Mouse (Mus musculus) E14TG2a.4 (cell line): Measurements from ENCODE around the gene Ccdc13.

Source experiments
- H3K27me3 ChIP-seq: 2 replicates; pipeline ENCODE4 v1.6.1; 2014; ENCODE audit warnings: low read length, control low read depth; ENCODE audit not compliant: insufficient read depth
- H3K36me3 ChIP-seq: 2 replicates; pipeline ENCODE4 v1.6.1; 2014; ENCODE audit warnings: low read length, control low read depth; ENCODE audit not compliant: insufficient read depth
- H3K4me1 ChIP-seq: replicated peaks from 2 replicates; pipeline ENCODE4 v1.6.1; 2014; ENCODE audit warnings: low read depth, low read length, control low read depth
- H3K4me3 ChIP-seq: replicated peaks from 2 replicates; pipeline ENCODE4 v1.5.1; 2014; ENCODE audit warnings: mild to moderate bottlenecking, low read length
- H3K9me3 ChIP-seq: 2 replicates; pipeline ENCODE4 v1.6.1; 2014; ENCODE audit warnings: low read length, control low read depth
- CTCF ChIP-seq: conservative IDR thresholded peaks from 2 replicates; pipeline ENCODE4 v1.5.1; 2014; ENCODE audit warnings: low read length
- NANOG ChIP-seq: IDR thresholded peaks from 2 replicates; pipeline ENCODE4 v1.6.1; 2014; ENCODE audit warnings: borderline replicate concordance, low read length, mixed read lengths
- POU5F1 ChIP-seq: IDR thresholded peaks from 2 replicates; pipeline ENCODE4 v1.6.1; 2014; ENCODE audit warnings: low read length, borderline replicate concordance

Ccdc13 gene

GRCm38 (mm10) chr9:121857474-121858152 is 18.4 kb upstream of the Ccdc13 start:
- H3K4me1 ChIP-seq = peaks cover 44% of the 10 kb centered on the region
- TF ChIP-seq NANOG = no peak
- no peak for TF ChIP-seq POU5F1
- no peak for TF ChIP-seq CTCF
- no peaks in the 10 kb centered on the region for H3K27me3 ChIP-seq
- no peaks in the 10 kb centered on the region for H3K9me3 ChIP-seq
- H3K36me3 ChIP-seq = peaks cover 39% of the 10 kb centered on the region
- peak overlapping the region; percentile 93 for H3K4me3 ChIP-seq

- Histone ChIP-seq H3K27me3 (no peaks in the 10 kb centered on the region), H3K4me3 (peak overlapping the region; percentile 93), H3K4me1 (peaks cover 44% of the 10 kb centered on the region), H3K36me3 (peaks cover 47% of the 10 kb centered on the region), H3K9me3 (no peaks in the 10 kb centered on the region)
- TF ChIP-seq NANOG (no peak), POU5F1 (no peak), CTCF (no peak)
Measured at GRCm38 (mm10) chr9:121856649-121857416, 17.6 kb upstream of the Ccdc13 start.

- Histone ChIP-seq H3K4me3 (no peak overlapping the region), H3K4me1 (peaks cover 44% of the 10 kb centered on the region), H3K9me3 (no peaks in the 10 kb centered on the region), H3K27me3 (no peaks in the 10 kb centered on the region), H3K36me3 (peaks cover 66% of the 10 kb centered on the region)
- TF ChIP-seq NANOG (no peak), POU5F1 (no peak), CTCF (no peak)
Measured at GRCm38 (mm10) chr9:121854246-121854645, 15.0 kb upstream of the Ccdc13 start.

GRCm38 (mm10) chr9:121847842-121848241 is 8.6 kb upstream of the Ccdc13 start:
- TF ChIP-seq NANOG = no peak
- peaks cover 21% of the 10 kb centered on the region for H3K4me1 ChIP-seq

GRCm38 (mm10) chr9:121847138-121847537 is 7.9 kb upstream of the Ccdc13 start:
- Histone ChIP-seq H3K27me3 (no peaks in the 10 kb centered on the region), H3K36me3 (peaks cover 65% of the 10 kb centered on the region), H3K4me3 (no peak overlapping the region), H3K9me3 (no peaks in the 10 kb centered on the region), H3K4me1 (peaks cover 21% of the 10 kb centered on the region)
- TF ChIP-seq POU5F1 (no peak), NANOG (no peak), CTCF (no peak)

More at GRCm38 (mm10) chr9:121847842-121848241, 8.6 kb upstream of the Ccdc13 start:
- H3K27me3 ChIP-seq = no peaks in the 10 kb centered on the region
- H3K36me3 ChIP-seq = peaks cover 72% of the 10 kb centered on the region
- no peak overlapping the region for H3K4me3 ChIP-seq
- H3K9me3 ChIP-seq = no peaks in the 10 kb centered on the region

- Histone ChIP-seq H3K4me1 (peaks cover 21% of the 10 kb centered on the region), H3K4me3 (no peak overlapping the region), H3K27me3 (no peaks in the 10 kb centered on the region), H3K36me3 (peaks cover 60% of the 10 kb centered on the region), H3K9me3 (no peaks in the 10 kb centered on the region)
- TF ChIP-seq NANOG (no peak), POU5F1 (no peak), CTCF (peak; percentile 50)
Measured at GRCm38 (mm10) chr9:121846526-121847118, 7.4 kb upstream of the Ccdc13 start.

GRCm38 (mm10) chr9:121842914-121843313 is 3.7 kb upstream of the Ccdc13 start:
- Histone ChIP-seq H3K27me3 (peaks cover 15% of the 10 kb centered on the region), H3K4me1 (peaks cover 36% of the 10 kb centered on the region), H3K4me3 (no peak overlapping the region), H3K36me3 (peaks cover 23% of the 10 kb centered on the region), H3K9me3 (no peaks in the 10 kb centered on the region)
- TF ChIP-seq NANOG (no peak), POU5F1 (no peak), CTCF (peak; percentile 29; the same call in 1 of the 2 replicates)

- Histone ChIP-seq H3K4me3 (peak overlapping the region; percentile 80), H3K4me1 (peaks cover 32% of the 10 kb centered on the region), H3K27me3 (peaks cover 21% of the 10 kb centered on the region), H3K9me3 (peaks cover 12% of the 10 kb centered on the region), H3K36me3 (no peaks in the 10 kb centered on the region; the same call in 1 of the 2 replicates)
- TF ChIP-seq NANOG = no peak
- no peak for TF ChIP-seq POU5F1
- TF ChIP-seq CTCF = no peak
Measured at GRCm38 (mm10) chr9:121839622-121839965, 333 bp upstream of the Ccdc13 start.
